Mouse (Mus musculus): ENCODE measurements at regions not wholly inside any gene's neighbourhood (a gene's known extent, or its start where the extent isn't known, plus 50 kb on each side); places are given as distances from the start of the nearest gene placed in this dataset.
A peak's percentile ranks its signal among the peaks of the same experiment; 100 is the strongest.
"Not testable (repeated sequence)": the region's sequence is repeated elsewhere in the genome, so short reads cannot be mapped to it uniquely, and the experiment has no call there.

- no peak for DNase-seq (ENCODE audit: low spot score in 2 of 2)
Measured at GRCm38 (mm10) chr16:79313301-79313700, 222.4 kb upstream of the Tmprss15 start.

- DNase-seq (ENCODE audit: low spot score in 2 of 2), result no peak
Measured at GRCm38 (mm10) chr16:79312702-79313101, 221.8 kb upstream of the Tmprss15 start.

- DNase-seq (ENCODE audit: low spot score in 2 of 2), result no peak
Measured at GRCm38 (mm10) chr16:79308541-79308940, 217.6 kb upstream of the Tmprss15 start.

GRCm38 (mm10) chr16:79296621-79297020 lies 205.7 kb upstream of the Tmprss15 start:
- DNase-seq (ENCODE audit: low spot score in 2 of 2), result not testable (repeated sequence)

GRCm38 (mm10) chr16:79279006-79279405 lies 188.1 kb upstream of the Tmprss15 start:
- no peak for DNase-seq (ENCODE audit: low spot score in 2 of 2)

GRCm38 (mm10) chr16:79256525-79256924 lies 165.6 kb upstream of the Tmprss15 start:
- no peak for DNase-seq (ENCODE audit: low spot score in 2 of 2)

GRCm38 (mm10) chr16:79256084-79256483 lies 165.2 kb upstream of the Tmprss15 start:
- DNase-seq (ENCODE audit: low spot score in 2 of 2), result no peak

GRCm38 (mm10) chr16:79240857-79241491 lies 150.1 kb upstream of the Tmprss15 start:
- no peak for DNase-seq (ENCODE audit: low spot score in 2 of 2)

GRCm38 (mm10) chr16:79240191-79240590 lies 149.3 kb upstream of the Tmprss15 start:
- no peak for DNase-seq (ENCODE audit: low spot score in 2 of 2)

- DNase-seq (ENCODE audit: low spot score in 2 of 2), result no peak
Measured at GRCm38 (mm10) chr16:79191196-79191595, 100.3 kb upstream of the Tmprss15 start.

- DNase-seq (ENCODE audit: low spot score in 2 of 2), result no peak
Measured at GRCm38 (mm10) chr16:79186471-79186870, 95.6 kb upstream of the Tmprss15 start.

GRCm38 (mm10) chr16:79182474-79182873 lies 91.6 kb upstream of the Tmprss15 start:
- DNase-seq (ENCODE audit: low spot score in 2 of 2), result no peak

GRCm38 (mm10) chr16:79177299-79177999 lies 86.6 kb upstream of the Tmprss15 start:
- no peak for DNase-seq (ENCODE audit: low spot score in 2 of 2)

GRCm38 (mm10) chr16:79176832-79177243 lies 85.9 kb upstream of the Tmprss15 start:
- DNase-seq (ENCODE audit: low spot score in 2 of 2), result no peak

GRCm38 (mm10) chr16:79168193-79168592 lies 77.3 kb upstream of the Tmprss15 start:
- peak in 1 of 2 experiments; percentile 68 for DNase-seq (ENCODE audit: low spot score in 2 of 2)

- no peak for DNase-seq (ENCODE audit: low spot score in 2 of 2)
Measured at GRCm38 (mm10) chr16:79142813-79143212, 51.9 kb upstream of the Tmprss15 start.
